Mouse (Mus musculus) liver, adult 2 months (tissue): ENCODE measurements around the gene Mast2. TPM values are rescaled to one million over a fixed set of nuclear protein-coding genes. Genes with fewer than 3 reads are reported as not detected.
A peak's percentile ranks its signal among the peaks of the same experiment; 100 is the strongest.

Source experiments
- DNase-seq: peaks from one replicate; pipeline ENCODE4 v3.0.0-alpha.2; 2011; ENCODE audit warnings: low read depth, low spot score; ENCODE audit errors: extremely low read depth
- H3K27ac ChIP-seq: fragments of 200-500 bp; replicated peaks from 2 replicates; pipeline ENCODE4 v1.5.1; 2012; ENCODE audit warnings: low read depth, mild to moderate bottlenecking, control low read depth, inconsistent platforms, low read length; ENCODE audit not compliant: insufficient read depth
- H3K27me3 ChIP-seq: fragments of 200-500 bp; 2 replicates; pipeline ENCODE4 v1.6.1; 2012; ENCODE audit warnings: mild to moderate bottlenecking, moderate library complexity, low read length, inconsistent platforms; ENCODE audit not compliant: control insufficient read depth, insufficient read depth
- H3K36me3 ChIP-seq: fragments of 200-500 bp; 2 replicates; pipeline ENCODE4 v1.6.1; 2012; ENCODE audit warnings: low read length, inconsistent platforms; ENCODE audit not compliant: control insufficient read depth, insufficient read depth
- H3K4me1 ChIP-seq: fragments of 200-500 bp; 2 replicates; pipeline ENCODE4 v1.6.1; 2011; ENCODE audit warnings: low read length; ENCODE audit not compliant: control insufficient read depth, insufficient read depth
- H3K4me3 ChIP-seq: fragments of 200-500 bp; 2 replicates; pipeline ENCODE4 v1.5.1; 2011; ENCODE audit warnings: low read depth, mild to moderate bottlenecking, control low read depth, low read length, moderate library complexity; ENCODE audit not compliant: insufficient read depth
- H3K79me2 ChIP-seq: fragments of 200-500 bp; 2 replicates; pipeline ENCODE4 v1.6.1; 2012; ENCODE audit warnings: inconsistent platforms, mild to moderate bottlenecking, low read length, moderate library complexity; ENCODE audit not compliant: control insufficient read depth, insufficient read depth
- H3K9ac ChIP-seq: fragments of 200-500 bp; 2 replicates; pipeline ENCODE4 v1.6.1; 2012; ENCODE audit warnings: low read depth, mild to moderate bottlenecking, control low read depth, inconsistent platforms, low read length
- CTCF ChIP-seq: fragments of 200-500 bp; IDR thresholded peaks from 2 replicates; pipeline ENCODE4 v1.5.1; 2011; ENCODE audit warnings: low read depth, low read length, control low read depth
- POLR2A ChIP-seq: fragments of 200-500 bp; IDR thresholded peaks from 2 replicates; pipeline ENCODE4 v1.6.1; 2011; ENCODE audit warnings: low read length, control low read depth; ENCODE audit not compliant: insufficient read depth; ENCODE audit errors: extremely low read depth
- WGBS: fragments of 180-500 bp; shearing (Covaris S2); methylation state at CpG from one replicate; pipeline ENCODE4 v1.1.7; 2018; 5-methylcytosine and 5-hydroxymethylcytosine counted together
- polyA plus RNA-seq: library from polyadenylated mRNA; depleted of rRNA; stranded (reverse); fragments of >200 nt; gene quantifications from 2 replicates; pipeline ENCODE4 v1.2.3, GENCODE M21; 2012
- total RNA-seq: library from RNA; depleted of rRNA; stranded (reverse); fragments of >200 nt; gene quantifications from 2 replicates; pipeline ENCODE4 v1.2.3, GENCODE M21; 2014

Mast2 gene
- total and polyA plus RNA-seq, 2 experiments: 3.9 to 20.6 TPM

DNA sequence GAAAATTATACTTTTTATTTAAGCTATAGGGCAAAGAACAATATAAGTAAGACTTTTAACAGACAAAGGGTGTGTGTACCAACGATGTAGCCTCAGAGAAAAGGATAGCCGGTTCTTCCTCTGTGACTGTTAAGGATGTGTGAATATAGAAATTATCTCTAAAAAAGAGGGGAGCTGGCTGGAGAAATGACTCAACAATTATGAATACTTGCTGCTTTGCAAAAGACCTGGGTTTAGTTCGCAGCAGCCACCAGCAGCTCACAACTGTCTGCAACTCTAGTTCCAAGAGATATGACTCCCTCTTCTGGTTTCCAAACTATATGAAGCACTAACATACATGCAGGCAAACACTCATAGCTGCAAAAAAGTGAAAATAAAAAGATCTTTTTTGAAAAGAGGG lies 2.0 kb downstream of the Mast2 start:
- Histone ChIP-seq H3K36me3 (no peaks in the 10 kb centered on the region), H3K27me3 (no peaks in the 10 kb centered on the region), H3K27ac (no peak overlapping the region), H3K79me2 (peaks cover 7% of the 10 kb centered on the region; the same call in 1 of the 2 replicates), H3K4me3 (no peak overlapping the region), H3K9ac (no peak overlapping the region), H3K4me1 (no peaks in the 10 kb centered on the region; the same call in 1 of the 2 replicates)
- TF ChIP-seq CTCF: no peak
- no peak for TF ChIP-seq POLR2A
- DNase-seq: no peak
- 96% methylated on average over 3 of the region's 3 CpGs for WGBS

DNA sequence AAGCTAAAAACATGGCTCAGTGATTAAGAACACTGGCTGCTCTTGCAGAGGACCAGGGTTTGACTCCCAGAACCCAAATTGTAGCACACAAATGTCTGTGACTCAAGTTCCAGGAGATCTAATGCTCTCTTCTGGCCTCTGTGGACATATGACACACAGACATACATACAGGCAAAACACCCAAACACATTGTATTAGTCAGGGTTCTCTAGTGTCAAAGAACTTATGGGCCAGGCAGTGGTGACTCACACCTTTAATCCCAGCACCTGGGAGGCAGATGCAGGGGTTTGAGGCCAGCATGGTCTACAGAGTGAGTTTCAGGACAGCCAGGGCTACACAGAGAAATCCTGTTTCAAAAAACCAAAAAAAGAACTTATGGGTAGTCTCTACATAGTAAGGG lies 12.4 kb downstream of the Mast2 start:
- TF ChIP-seq POLR2A: no peak
- TF ChIP-seq CTCF: no peak
- no peaks in the 10 kb centered on the region for H3K27me3 ChIP-seq
- no peaks in the 10 kb centered on the region for H3K36me3 ChIP-seq
- H3K4me3 ChIP-seq: no peak overlapping the region
- peaks cover 9% of the 10 kb centered on the region; the same call in 1 of the 2 replicates for H3K79me2 ChIP-seq
- H3K4me1 ChIP-seq: peaks cover 7% of the 10 kb centered on the region; the same call in 1 of the 2 replicates
- no peak overlapping the region for H3K27ac ChIP-seq
- H3K9ac ChIP-seq: no peak overlapping the region
- DNase-seq: no peak

DNA sequence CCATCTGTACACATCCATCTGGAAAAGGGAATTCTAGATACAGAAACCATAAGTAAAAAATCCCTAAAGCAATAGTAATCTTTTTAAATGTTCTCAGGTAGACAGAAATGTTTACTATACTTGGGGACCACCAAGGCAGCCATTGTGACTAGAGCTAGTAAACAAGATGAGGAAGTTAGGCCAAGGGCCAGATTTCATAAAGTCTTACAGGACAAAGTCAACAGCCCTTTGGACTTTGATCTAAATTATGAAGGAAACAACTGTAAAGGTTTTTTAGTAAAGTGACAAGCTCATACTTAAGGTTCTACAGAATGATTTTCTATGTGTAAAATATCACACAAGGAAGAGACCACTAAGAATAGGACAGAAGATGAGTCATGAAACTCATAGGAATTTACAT lies 14.0 kb downstream of the Mast2 start:
- TF ChIP-seq CTCF: no peak
- no peak for TF ChIP-seq POLR2A
- Histone ChIP-seq H3K9ac (no peak overlapping the region), H3K4me1 (peaks cover 7% of the 10 kb centered on the region; the same call in 1 of the 2 replicates), H3K27ac (peak overlapping the region; percentile 60), H3K79me2 (peaks cover 9% of the 10 kb centered on the region; the same call in 1 of the 2 replicates), H3K36me3 (no peaks in the 10 kb centered on the region), H3K27me3 (no peaks in the 10 kb centered on the region), H3K4me3 (no peak overlapping the region)
- DNase-seq: peak; percentile 75

DNA sequence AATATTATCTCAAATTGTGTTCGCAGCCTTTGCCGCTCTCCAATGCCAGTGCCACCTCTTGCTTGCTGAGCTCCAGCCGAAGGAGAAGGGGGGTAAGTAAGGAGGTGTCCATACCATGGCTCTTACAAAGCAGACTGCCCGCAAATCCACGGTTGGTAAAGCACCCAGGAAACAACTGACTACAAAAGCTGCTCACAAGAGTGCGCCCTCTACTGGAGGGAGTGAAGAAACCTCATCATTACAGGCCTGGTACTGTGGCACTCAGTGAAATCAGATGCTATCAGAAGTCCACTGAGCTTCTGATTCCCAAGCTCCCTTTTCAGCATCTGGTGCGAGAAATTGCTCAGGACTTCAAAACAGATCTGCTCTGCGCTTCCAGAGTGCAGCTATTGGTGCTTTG lies 15.3 kb downstream of the Mast2 start:
- no peak overlapping the region for H3K27ac ChIP-seq
- H3K4me3 ChIP-seq: no peak overlapping the region
- H3K79me2 ChIP-seq: peaks cover 13% of the 10 kb centered on the region; the same call in 1 of the 2 replicates
- H3K36me3 ChIP-seq: no peaks in the 10 kb centered on the region
- H3K27me3 ChIP-seq: no peaks in the 10 kb centered on the region
- TF ChIP-seq CTCF: peak; percentile 57
- TF ChIP-seq POLR2A: no peak
- peaks cover 9% of the 10 kb centered on the region; the same call in 1 of the 2 replicates for H3K4me1 ChIP-seq
- H3K9ac ChIP-seq: no peak overlapping the region
- 57% methylated on average over 8 of the region's 8 CpGs for WGBS
- peak; percentile 36 for DNase-seq

DNA sequence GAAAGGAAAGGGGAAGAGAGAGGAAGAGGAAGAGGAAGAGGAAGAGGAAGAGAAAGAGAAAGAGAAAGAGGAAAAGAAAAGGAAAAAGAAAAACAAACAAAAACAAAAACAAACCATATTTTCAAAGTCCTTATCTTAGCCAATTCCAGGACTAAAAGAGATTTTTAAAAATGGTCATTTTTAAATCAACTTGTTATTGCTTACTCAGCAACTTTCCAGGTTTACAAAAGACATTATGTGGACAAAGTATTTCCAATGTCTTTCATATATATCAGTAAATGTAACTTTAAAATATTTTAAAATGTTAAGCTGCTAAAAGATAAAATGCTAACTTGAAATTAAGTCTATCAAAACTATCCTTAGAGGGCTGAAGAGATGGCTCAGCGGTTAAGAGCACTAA lies 24.6 kb downstream of the Mast2 start:
- TF ChIP-seq POLR2A: no peak
- TF ChIP-seq CTCF: no peak
- H3K27me3 ChIP-seq: no peaks in the 10 kb centered on the region
- peaks cover 5% of the 10 kb centered on the region; the same call in 1 of the 2 replicates for H3K4me1 ChIP-seq
- H3K4me3 ChIP-seq: no peak overlapping the region
- peaks cover 6% of the 10 kb centered on the region; the same call in 1 of the 2 replicates for H3K79me2 ChIP-seq
- no peak overlapping the region for H3K27ac ChIP-seq
- DNase-seq: no peak
- WGBS: 98% methylated on average over 1 of the region's 1 CpGs
- H3K36me3 ChIP-seq: no peaks in the 10 kb centered on the region
- H3K9ac ChIP-seq: no peak overlapping the region

DNA sequence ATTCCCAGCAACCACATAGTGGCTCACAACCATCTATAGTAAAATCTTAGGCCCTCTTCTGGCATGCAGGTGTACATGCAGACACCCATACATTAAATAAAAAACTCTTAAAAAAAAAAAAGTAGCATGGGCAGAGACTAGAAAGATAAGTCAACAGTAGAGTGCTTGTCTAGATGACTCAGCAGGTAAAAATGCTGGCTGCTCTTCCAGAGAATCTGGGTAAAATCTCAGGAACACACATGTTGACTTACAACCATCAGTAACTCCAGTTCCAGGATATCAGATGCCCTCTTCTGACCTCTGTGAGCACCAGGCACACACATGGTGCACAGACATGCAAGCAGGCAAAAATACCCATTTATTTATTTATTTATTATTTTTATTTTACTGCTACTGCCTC lies 25.4 kb downstream of the Mast2 start:
- Histone ChIP-seq H3K79me2 (peaks cover 3% of the 10 kb centered on the region; the same call in 1 of the 2 replicates), H3K36me3 (peaks cover 3% of the 10 kb centered on the region; the same call in 1 of the 2 replicates), H3K27ac (no peak overlapping the region), H3K4me1 (peaks cover 2% of the 10 kb centered on the region; the same call in 1 of the 2 replicates), H3K9ac (no peak overlapping the region), H3K27me3 (no peaks in the 10 kb centered on the region), H3K4me3 (no peak overlapping the region)
- TF ChIP-seq CTCF (no peak), POLR2A (no peak)
- DNase-seq: peak; percentile 83
